Mouse (Mus musculus): ENCODE results near the gene Gm49361. TPM values are rescaled to one million over a fixed set of nuclear protein-coding genes. Genes with fewer than 3 reads are reported as not detected.

Gm49361 gene
- polyA plus RNA-seq, 1 experiment, result 4.2 TPM

DNA sequence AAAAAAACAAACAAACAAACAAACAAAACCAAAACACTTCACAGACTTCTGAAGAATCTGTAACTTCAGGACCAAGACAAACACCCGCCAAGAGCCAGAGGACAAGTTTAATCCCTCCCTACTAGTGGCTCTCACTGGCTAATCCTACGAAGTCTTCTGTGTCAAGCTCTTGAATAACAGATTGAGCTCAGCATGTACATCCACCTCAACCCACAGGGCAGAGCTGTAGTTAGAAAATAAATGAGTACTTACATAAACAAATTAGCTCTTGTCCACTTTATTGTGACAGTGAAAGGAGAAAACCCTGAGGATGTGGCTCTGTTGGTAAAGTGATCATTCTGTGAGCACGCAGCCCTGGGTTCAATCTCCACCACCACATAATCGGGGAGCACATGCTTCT, 124.2 kb downstream of the Gm49361 start:
- Histone ChIP-seq H3K27ac (ENCODE audit: control insufficient read depth, insufficient read depth, low read depth, low read length) (no peak overlapping the region), H3K27me3 (ENCODE audit: control insufficient read depth, insufficient read depth, low read length) (no peaks in the 10 kb centered on the region), H3K36me3 (ENCODE audit: control insufficient read depth, insufficient read depth, low read length) (peaks cover 2% of the 10 kb centered on the region), H3K4me3 (ENCODE audit: control insufficient read depth, low read depth, low read length) (no peak overlapping the region), H3K4me1 (ENCODE audit: control insufficient read depth, insufficient read depth, low read length) (no peaks in the 10 kb centered on the region)
- no peak for TF ChIP-seq CTCF (IDR thresholded peaks at IDR 0.05; ENCODE audit: control insufficient read depth, insufficient read depth, insufficient replicate concordance, low read depth, low read length)
- no peak for TF ChIP-seq POLR2A (IDR thresholded peaks at IDR 0.05; ENCODE audit: control insufficient read depth, low read depth, low read length)

DNA sequence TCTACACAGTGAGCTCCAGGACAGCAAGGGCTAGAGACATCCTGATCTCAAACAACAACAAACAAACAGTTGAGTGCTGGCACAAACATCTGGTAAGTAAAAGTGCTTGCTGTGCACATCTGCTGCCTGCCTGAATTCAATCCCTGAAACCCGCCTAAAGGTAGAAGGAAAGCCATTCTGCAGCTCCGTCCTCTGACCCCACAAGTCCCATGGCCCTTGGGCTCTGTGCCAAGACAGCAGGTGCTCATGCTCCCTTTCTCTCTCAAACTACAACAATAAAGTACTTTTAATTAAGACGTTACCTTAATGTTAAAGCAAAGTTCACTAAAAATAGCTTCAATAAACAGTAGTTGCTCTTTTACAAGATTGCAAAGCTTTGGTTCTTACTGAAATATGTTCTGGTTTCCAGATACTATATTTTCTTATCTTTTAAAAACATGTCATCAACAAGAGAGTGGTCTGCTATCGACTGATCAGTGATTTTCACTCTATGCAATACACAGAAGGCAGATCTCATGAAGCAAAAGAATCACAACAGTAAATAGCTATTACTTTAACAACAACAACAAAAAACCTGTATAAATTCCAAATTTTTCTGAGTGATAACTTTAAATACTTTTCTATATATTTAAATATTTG, 125.2 kb downstream of the Gm49361 start:
- no peaks in the 10 kb centered on the region for H3K27me3 ChIP-seq (ENCODE audit: control insufficient read depth, insufficient read depth, low read length)

DNA sequence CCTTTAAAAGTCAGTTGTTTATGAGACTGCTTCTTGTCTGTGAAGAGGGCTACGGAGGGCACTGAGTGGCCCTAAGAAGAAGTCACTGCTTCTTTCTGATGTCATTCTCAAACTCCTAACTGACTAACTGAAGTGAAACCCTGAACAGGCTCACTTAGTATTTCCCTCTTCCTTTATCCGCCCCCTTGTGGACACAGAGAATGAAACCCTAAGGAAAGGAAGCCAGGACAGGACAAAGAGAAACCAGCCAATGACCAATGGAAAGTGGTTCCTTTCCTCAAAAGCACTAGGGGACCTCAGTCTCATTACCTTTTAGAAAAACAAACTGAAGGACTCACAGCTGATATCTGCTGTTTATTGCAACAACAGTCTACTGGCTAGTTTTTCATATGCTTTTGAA, 126.4 kb downstream of the Gm49361 start:
- H3K27me3 ChIP-seq (ENCODE audit: control insufficient read depth, insufficient read depth, low read length), result no peaks in the 10 kb centered on the region
- H3K4me1 ChIP-seq (ENCODE audit: control insufficient read depth, insufficient read depth, low read length), result no peaks in the 10 kb centered on the region
- H3K4me3 ChIP-seq (ENCODE audit: control insufficient read depth, low read depth, low read length), result no peak overlapping the region
- peaks cover 2% of the 10 kb centered on the region for H3K36me3 ChIP-seq (ENCODE audit: control insufficient read depth, insufficient read depth, low read length)
- H3K27ac ChIP-seq (ENCODE audit: control insufficient read depth, insufficient read depth, low read depth, low read length), result no peak overlapping the region
- TF ChIP-seq POLR2A (IDR thresholded peaks at IDR 0.05; ENCODE audit: control insufficient read depth, low read depth, low read length) (no peak), CTCF (IDR thresholded peaks at IDR 0.05; ENCODE audit: control insufficient read depth, insufficient read depth, insufficient replicate concordance, low read depth, low read length) (no peak)

More for the DNA sequence above, 125.2 kb downstream of the Gm49361 start:
- Histone ChIP-seq H3K4me1 (ENCODE audit: control insufficient read depth, insufficient read depth, low read length) (no peaks in the 10 kb centered on the region), H3K27ac (ENCODE audit: control insufficient read depth, insufficient read depth, low read depth, low read length) (no peak overlapping the region), H3K4me3 (ENCODE audit: control insufficient read depth, low read depth, low read length) (no peak overlapping the region), H3K36me3 (ENCODE audit: control insufficient read depth, insufficient read depth, low read length) (peaks cover 2% of the 10 kb centered on the region)
- no peak for TF ChIP-seq POLR2A (IDR thresholded peaks at IDR 0.05; ENCODE audit: control insufficient read depth, low read depth, low read length)
- no peak for TF ChIP-seq CTCF (IDR thresholded peaks at IDR 0.05; ENCODE audit: control insufficient read depth, insufficient read depth, insufficient replicate concordance, low read depth, low read length)

DNA sequence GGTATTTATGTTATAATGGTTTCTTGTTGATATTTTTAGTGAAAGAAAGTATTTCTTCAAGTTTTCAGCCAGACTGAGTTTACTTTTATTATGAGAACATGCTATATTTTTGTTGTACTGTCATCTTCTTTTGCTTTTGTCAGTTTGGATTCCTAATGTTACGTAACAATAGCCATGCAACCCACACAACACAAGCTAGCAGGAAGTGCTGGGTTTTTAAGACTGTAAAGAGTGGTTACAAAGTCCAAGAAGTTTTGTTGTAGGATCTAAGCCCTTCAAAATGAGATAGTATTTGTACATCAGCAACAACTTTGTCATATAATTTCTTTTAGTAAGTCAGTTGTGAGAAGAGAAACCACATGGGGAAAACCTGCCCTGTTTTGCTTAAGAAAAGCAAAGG, 128.2 kb downstream of the Gm49361 start:
- TF ChIP-seq POLR2A (IDR thresholded peaks at IDR 0.05; ENCODE audit: control insufficient read depth, low read depth, low read length) (no peak), CTCF (IDR thresholded peaks at IDR 0.05; ENCODE audit: control insufficient read depth, insufficient read depth, insufficient replicate concordance, low read depth, low read length) (no peak)
- no peaks in the 10 kb centered on the region; the same call in none of the 2 replicates for H3K36me3 ChIP-seq (ENCODE audit: control insufficient read depth, insufficient read depth, low read length)
- no peaks in the 10 kb centered on the region for H3K4me1 ChIP-seq (ENCODE audit: control insufficient read depth, insufficient read depth, low read length)
- no peak overlapping the region for H3K27ac ChIP-seq (ENCODE audit: control insufficient read depth, insufficient read depth, low read depth, low read length)
- H3K4me3 ChIP-seq (ENCODE audit: control insufficient read depth, low read depth, low read length), result no peak overlapping the region
- no peaks in the 10 kb centered on the region for H3K27me3 ChIP-seq (ENCODE audit: control insufficient read depth, insufficient read depth, low read length)

DNA sequence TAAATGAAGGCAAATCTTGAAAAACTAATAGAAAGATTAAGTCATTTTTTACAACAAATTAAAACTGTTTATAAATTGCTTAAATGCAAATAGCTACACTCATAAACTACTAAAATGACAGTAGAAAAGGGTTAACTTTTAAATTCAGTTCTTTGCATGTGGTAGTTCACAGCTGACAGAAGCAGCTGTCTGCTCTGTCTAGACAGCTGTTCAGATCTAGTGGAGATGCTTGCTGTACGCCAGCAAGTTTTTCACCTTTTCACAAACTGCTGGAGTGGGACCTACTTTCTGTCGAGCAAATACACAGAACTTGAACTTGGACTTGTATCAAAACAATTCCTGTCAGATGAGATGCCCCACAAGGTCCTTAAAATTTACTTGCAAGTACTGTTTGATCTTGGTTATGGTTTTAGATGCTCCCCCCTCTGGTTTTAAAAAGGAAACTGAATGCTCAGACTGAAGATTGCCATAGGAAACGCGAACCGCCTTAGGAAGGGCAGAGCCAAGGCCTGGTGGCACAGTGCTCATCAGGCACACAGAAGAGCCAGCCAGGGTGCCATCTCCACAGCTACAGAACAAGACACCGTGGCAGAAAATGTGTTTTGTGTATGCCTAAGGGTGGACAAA, 129.5 kb downstream of the Gm49361 start:
- H3K36me3 ChIP-seq (ENCODE audit: control insufficient read depth, insufficient read depth, low read length), result no peaks in the 10 kb centered on the region; the same call in none of the 2 replicates
- H3K4me1 ChIP-seq (ENCODE audit: control insufficient read depth, insufficient read depth, low read length), result no peaks in the 10 kb centered on the region
- no peak overlapping the region for H3K4me3 ChIP-seq (ENCODE audit: control insufficient read depth, low read depth, low read length)
- no peak overlapping the region for H3K27ac ChIP-seq (ENCODE audit: control insufficient read depth, insufficient read depth, low read depth, low read length)
- TF ChIP-seq CTCF (IDR thresholded peaks at IDR 0.05; ENCODE audit: control insufficient read depth, insufficient read depth, insufficient replicate concordance, low read depth, low read length) (no peak), POLR2A (IDR thresholded peaks at IDR 0.05; ENCODE audit: control insufficient read depth, low read depth, low read length) (no peak)
- H3K27me3 ChIP-seq (ENCODE audit: control insufficient read depth, insufficient read depth, low read length), result no peaks in the 10 kb centered on the region

DNA sequence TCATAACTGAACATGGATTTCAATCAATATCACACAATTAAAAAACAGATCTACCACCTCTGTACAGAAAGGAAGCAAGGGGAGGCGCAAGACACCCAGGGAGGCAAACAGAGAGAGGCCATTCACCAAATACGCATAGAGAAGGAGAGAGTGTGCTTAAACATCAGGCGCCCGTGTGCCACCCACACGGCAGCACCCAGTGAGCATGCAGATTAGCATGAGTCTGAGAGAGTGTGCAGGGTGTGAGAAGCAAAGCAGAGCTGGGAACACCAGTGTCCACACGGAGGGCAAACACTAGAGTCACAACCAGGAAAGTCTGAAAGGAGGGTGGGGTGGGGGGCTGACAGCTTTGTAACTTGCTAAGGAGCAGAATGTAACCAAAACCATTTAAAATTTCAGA, 130.1 kb downstream of the Gm49361 start:
- no peak overlapping the region for H3K27ac ChIP-seq (ENCODE audit: control insufficient read depth, insufficient read depth, low read depth, low read length)
- TF ChIP-seq CTCF (IDR thresholded peaks at IDR 0.05; ENCODE audit: control insufficient read depth, insufficient read depth, insufficient replicate concordance, low read depth, low read length) (no peak), POLR2A (IDR thresholded peaks at IDR 0.05; ENCODE audit: control insufficient read depth, low read depth, low read length) (no peak)
- no peaks in the 10 kb centered on the region for H3K4me1 ChIP-seq (ENCODE audit: control insufficient read depth, insufficient read depth, low read length)
- no peak overlapping the region for H3K4me3 ChIP-seq (ENCODE audit: control insufficient read depth, low read depth, low read length)
- H3K36me3 ChIP-seq (ENCODE audit: control insufficient read depth, insufficient read depth, low read length), result no peaks in the 10 kb centered on the region; the same call in 1 of the 2 replicates
- no peaks in the 10 kb centered on the region for H3K27me3 ChIP-seq (ENCODE audit: control insufficient read depth, insufficient read depth, low read length)

DNA sequence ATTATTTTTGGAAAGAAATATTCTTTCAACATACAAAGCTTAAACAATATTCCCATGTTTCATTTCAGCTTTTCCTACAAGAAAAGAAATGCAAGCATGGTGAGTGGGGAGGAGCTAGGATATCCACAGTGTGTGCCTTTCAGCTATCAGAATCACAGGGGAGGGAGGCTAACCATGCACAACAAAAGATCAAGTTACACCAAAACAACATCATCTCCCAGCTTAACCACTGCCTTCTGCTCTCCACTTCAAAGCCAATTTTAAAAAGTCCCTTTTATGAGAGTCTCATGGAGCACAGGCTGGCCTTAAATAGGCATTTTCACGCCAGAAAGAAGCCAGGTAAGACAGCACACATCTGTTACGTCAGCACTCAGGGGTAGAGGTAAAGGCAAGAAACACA, 134.9 kb downstream of the Gm49361 start:
- Histone ChIP-seq H3K4me3 (ENCODE audit: control insufficient read depth, low read depth, low read length) (no peak overlapping the region), H3K4me1 (ENCODE audit: control insufficient read depth, insufficient read depth, low read length) (no peaks in the 10 kb centered on the region), H3K27ac (ENCODE audit: control insufficient read depth, insufficient read depth, low read depth, low read length) (no peak overlapping the region), H3K27me3 (ENCODE audit: control insufficient read depth, insufficient read depth, low read length) (no peaks in the 10 kb centered on the region), H3K36me3 (ENCODE audit: control insufficient read depth, insufficient read depth, low read length) (no peaks in the 10 kb centered on the region)
- no peak for TF ChIP-seq POLR2A (IDR thresholded peaks at IDR 0.05; ENCODE audit: control insufficient read depth, low read depth, low read length)
